Mouse (Mus musculus) midbrain, embryonic 14.5 days (tissue): ENCODE results near the gene Rsph6a. TPM values are rescaled to one million over a fixed set of nuclear protein-coding genes. Genes with fewer than 3 reads are reported as not detected.

Experiments
- ATAC-seq: fragments of 200-750 bp; cut with Nextera tagmentation; 2 replicates; pipeline ENCODE4 v1.8.0; 2017; ENCODE audit warnings: moderate number of reproducible peaks, moderate library complexity; ENCODE audit not compliant: low FRiP score, low TSS enrichment
- DNase-seq: peaks from one replicate; pipeline ENCODE4 v3.0.0-alpha.2; 2015
- H3K27ac ChIP-seq: fragments of 300-500 bp; sonication (generic); replicated peaks from 2 replicates; pipeline ENCODE4 v1.5.1; 2014; ENCODE audit warnings: mild to moderate bottlenecking, low read depth, low read length, moderate library complexity
- H3K27me3 ChIP-seq: fragments of 300-500 bp; sonication (generic); 2 replicates; pipeline ENCODE4 v1.6.1; 2014; ENCODE audit warnings: low read length, control low read depth, mixed read lengths; ENCODE audit not compliant: control insufficient read depth, insufficient read depth
- H3K36me3 ChIP-seq: fragments of 300-500 bp; sonication (generic); 2 replicates; pipeline ENCODE4 v1.6.1; 2014; ENCODE audit warnings: low read length, control low read depth; ENCODE audit not compliant: control insufficient read depth, insufficient read depth
- H3K4me1 ChIP-seq: fragments of 300-500 bp; sonication (generic); 2 replicates; pipeline ENCODE4 v1.6.1; 2014; ENCODE audit warnings: mild to moderate bottlenecking, antibody characterized with exemption, low read length, control low read depth; ENCODE audit not compliant: control insufficient read depth, insufficient read depth
- H3K4me2 ChIP-seq: fragments of 300-500 bp; sonication (generic); 2 replicates; pipeline ENCODE4 v1.6.1; 2014; ENCODE audit warnings: mild to moderate bottlenecking, low read length, moderate library complexity
- H3K4me3 ChIP-seq: fragments of 300-500 bp; sonication (generic); replicated peaks from 2 replicates; pipeline ENCODE4 v1.5.1; 2014; ENCODE audit warnings: low read depth, low read length
- H3K9ac ChIP-seq: fragments of 300-500 bp; sonication (generic); replicated peaks from 2 replicates; pipeline ENCODE4 v1.6.1; 2014; ENCODE audit warnings: mild to moderate bottlenecking, low read length, moderate library complexity
- H3K9me3 ChIP-seq: fragments of 300-500 bp; sonication (generic); 2 replicates; pipeline ENCODE4 v1.6.1; 2016; ENCODE audit warnings: low read length, control low read depth, mixed read lengths; ENCODE audit not compliant: control insufficient read depth
- WGBS: fragments of 180-500 bp; shearing (Covaris S2); extraction: QIAGEN DNeasy Blood & Tissue Kit; methylation state at CpG from one replicate; pipeline ENCODE4 v1.1.7; 2014; 5-methylcytosine and 5-hydroxymethylcytosine counted together
- polyA plus RNA-seq: library from polyadenylated mRNA; unstranded; fragments of >200 nt; fragmentation: Nextera tagmentation; extraction: Ambion mirVana; gene quantifications from 2 replicates; pipeline ENCODE4 v1.2.1, GENCODE M21; 2014

Rsph6a gene
- polyA plus RNA-seq, 1 experiment from 2014 or later = 0.21 TPM

DNA sequence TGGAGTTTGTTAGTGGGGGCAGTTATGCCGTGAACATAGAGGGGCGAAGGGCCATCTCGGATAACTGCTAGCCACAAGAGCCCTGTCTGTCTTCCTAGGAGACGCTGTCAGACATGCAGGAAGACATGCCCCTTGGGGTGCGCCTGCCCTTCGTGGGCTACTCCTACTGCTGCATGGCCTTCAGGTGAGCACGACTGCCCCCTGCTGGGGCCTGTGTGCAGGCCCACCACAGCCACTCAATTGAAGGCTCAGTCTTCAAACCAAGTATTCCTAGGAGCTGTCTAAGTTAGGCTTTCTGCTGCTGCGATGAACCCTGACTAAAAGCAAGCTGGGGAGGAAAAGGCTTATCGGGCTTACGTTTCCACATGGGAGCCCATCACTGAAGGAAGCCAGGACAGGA is 34.3 kb downstream of the Rsph6a start:
- H3K27ac ChIP-seq = no peak overlapping the region
- 38% methylated on average over 10 of the region's 10 CpGs for WGBS

GRCm38 (mm10) chr7:19091913-19092312 is 37.4 kb downstream of the Rsph6a start:
- no peak overlapping the region for H3K4me2 ChIP-seq
- no peak for DNase-seq
- WGBS = 26% methylated on average over 17 of the region's 17 CpGs
- no peaks in the 10 kb centered on the region for H3K9me3 ChIP-seq
- peaks cover 24% of the 10 kb centered on the region for H3K4me1 ChIP-seq
- H3K27ac ChIP-seq = no peak overlapping the region
- peaks cover 26% of the 10 kb centered on the region for H3K27me3 ChIP-seq
- H3K9ac ChIP-seq = no peak overlapping the region
- H3K4me3 ChIP-seq = no peak overlapping the region
- peaks cover 47% of the 10 kb centered on the region for H3K36me3 ChIP-seq
- no peak for ATAC-seq

More for the DNA sequence above, 34.3 kb downstream of the Rsph6a start:
- H3K27me3 ChIP-seq = peaks cover 18% of the 10 kb centered on the region
- DNase-seq = peak; percentile 80
- no peak overlapping the region for H3K4me3 ChIP-seq
- H3K9me3 ChIP-seq = no peaks in the 10 kb centered on the region
- no peak for ATAC-seq
- H3K9ac ChIP-seq = no peak overlapping the region
- no peak overlapping the region for H3K4me2 ChIP-seq
- peaks cover 15% of the 10 kb centered on the region for H3K4me1 ChIP-seq
- peaks cover 54% of the 10 kb centered on the region for H3K36me3 ChIP-seq

DNA sequence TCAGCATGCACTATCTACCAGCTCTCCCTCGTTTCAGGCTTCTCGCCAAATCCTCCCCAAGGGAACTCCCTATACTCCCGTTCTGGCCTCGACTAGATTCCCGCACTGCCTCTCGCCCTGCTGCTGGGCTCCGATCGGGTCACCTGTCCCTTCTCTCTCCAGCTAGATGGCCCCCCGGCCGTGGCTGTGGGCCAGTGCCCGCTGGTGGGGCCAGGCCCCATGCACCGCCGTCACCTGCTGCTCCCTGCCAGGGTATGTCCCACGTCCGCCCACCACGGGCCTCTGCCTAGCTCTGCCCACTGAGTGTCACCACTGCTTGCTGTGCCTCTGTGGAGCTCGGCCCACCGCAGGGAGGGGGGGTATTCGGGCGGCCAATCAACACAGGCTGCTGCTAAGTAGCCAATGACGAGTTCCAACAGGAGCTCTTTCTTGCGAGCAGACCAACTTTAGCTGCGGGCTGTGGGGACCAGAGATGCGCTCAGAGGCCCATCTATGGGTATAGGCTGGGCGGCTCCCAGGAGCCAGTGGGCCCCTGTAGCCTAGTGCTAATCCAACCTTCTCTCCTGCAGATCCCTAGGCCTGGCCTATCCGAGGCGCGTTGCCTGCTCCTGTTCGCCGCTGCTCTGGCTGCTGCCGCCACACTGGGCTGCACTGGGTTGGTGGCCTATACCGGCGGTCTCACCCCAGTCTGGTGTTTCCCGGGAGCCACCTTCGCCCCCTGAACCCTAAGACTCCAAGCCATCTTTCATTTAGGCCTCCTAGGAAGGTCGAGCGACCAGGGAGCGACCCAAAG is 38.1 kb downstream of the Rsph6a start:
- peaks cover 26% of the 10 kb centered on the region for H3K27me3 ChIP-seq
- H3K4me3 ChIP-seq = peak overlapping the region; percentile 50; the same call in 1 of the 2 replicates
- peak; percentile 38 for ATAC-seq
- H3K27ac ChIP-seq = peak overlapping the region; percentile 28; the same call in 1 of the 2 replicates
- H3K9me3 ChIP-seq = no peaks in the 10 kb centered on the region
- WGBS = 4% methylated on average over 38 of the region's 38 CpGs
- DNase-seq = peak; percentile 73
- peaks cover 41% of the 10 kb centered on the region for H3K36me3 ChIP-seq
- H3K4me2 ChIP-seq = peak overlapping the region; percentile 97
- H3K4me1 ChIP-seq = peaks cover 24% of the 10 kb centered on the region
- 0 out of 2 replicates have a peak overlapping the region, but pooled peaks have one; percentile 12 for H3K9ac ChIP-seq

DNA sequence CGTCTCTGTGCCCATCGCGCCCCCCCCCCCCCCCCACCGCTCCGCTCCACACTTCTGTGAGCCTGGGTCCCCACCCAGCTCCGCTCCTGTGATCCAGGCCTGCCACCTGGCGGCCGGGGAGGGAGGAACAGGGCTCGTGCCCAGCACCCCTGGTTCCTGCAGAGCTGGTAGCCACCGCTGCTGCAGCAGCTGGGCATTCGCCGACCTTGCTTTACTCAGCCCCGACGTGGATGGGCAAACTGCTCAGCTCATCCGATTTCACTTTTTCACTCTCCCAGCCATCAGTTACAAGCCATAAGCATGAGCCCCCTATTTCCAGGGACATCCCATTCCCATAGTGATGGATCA is 38.7 kb downstream of the Rsph6a start:
- no peak overlapping the region for H3K9ac ChIP-seq
- H3K4me3 ChIP-seq = peak overlapping the region; percentile 50; the same call in 1 of the 2 replicates
- under 1% methylated on average over 14 of the region's 15 CpGs for WGBS
- DNase-seq (peak; percentile 74), ATAC-seq (peak; percentile 28; the same call in 1 of the 2 replicates)
- H3K36me3 ChIP-seq = peaks cover 35% of the 10 kb centered on the region
- H3K4me1 ChIP-seq = peaks cover 24% of the 10 kb centered on the region
- H3K27ac ChIP-seq = peak overlapping the region; percentile 28; the same call in 1 of the 2 replicates
- no peaks in the 10 kb centered on the region for H3K9me3 ChIP-seq
- peaks cover 26% of the 10 kb centered on the region for H3K27me3 ChIP-seq
- H3K4me2 ChIP-seq = peak overlapping the region; percentile 97

GRCm38 (mm10) chr7:19093537-19094385 is 39.3 kb downstream of the Rsph6a start:
- WGBS = under 1% methylated on average over 45 of the region's 45 CpGs
- Histone ChIP-seq H3K4me2 (peak overlapping the region; percentile 97), H3K27me3 (peaks cover 26% of the 10 kb centered on the region), H3K9me3 (no peaks in the 10 kb centered on the region), H3K36me3 (peaks cover 29% of the 10 kb centered on the region), H3K4me1 (peaks cover 24% of the 10 kb centered on the region), H3K4me3 (peak overlapping the region; percentile 50), H3K9ac (peak overlapping the region; percentile 54; the same call in 1 of the 2 replicates), H3K27ac (peak overlapping the region; percentile 75)
- ATAC-seq = peak; percentile 74
- DNase-seq = peak; percentile 92

DNA sequence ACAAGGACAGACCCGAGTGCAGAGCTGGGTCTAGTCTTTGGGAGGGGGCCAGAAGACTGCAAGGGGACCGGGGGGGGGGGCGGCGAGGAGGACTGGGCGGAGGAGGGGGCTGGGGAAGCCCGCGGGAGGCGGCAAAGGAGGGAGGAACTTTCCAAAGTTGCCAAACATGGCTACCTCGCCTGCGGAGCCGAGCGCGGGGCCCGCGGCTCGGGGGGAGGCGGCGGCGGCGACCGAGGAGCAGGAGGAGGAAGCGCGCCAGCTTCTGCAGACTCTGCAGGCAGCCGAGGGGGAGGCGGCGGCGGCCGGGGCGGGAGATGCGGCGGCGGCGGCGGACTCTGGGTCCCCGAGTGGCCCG is 40.0 kb downstream of the Rsph6a start, which contains the start of gene Six5:
Gene Six5, plus strand, starts transcription at position 124 of the 355 bp plus-strand sequence.
- Histone ChIP-seq H3K9me3 (no peaks in the 10 kb centered on the region), H3K27ac (peak within 1 kb of the TSS; percentile 75), H3K4me2 (peak within 1 kb of the TSS; percentile 97), H3K27me3 (peaks cover 26% of the 10 kb centered on the region), H3K9ac (peak within 1 kb of the TSS; percentile 54), H3K36me3 (peaks cover 24% of the 10 kb centered on the region), H3K4me1 (peaks cover 24% of the 10 kb centered on the region), H3K4me3 (peak within 1 kb of the TSS; percentile 50)
- under 1% methylated on average over 26 of the region's 36 CpGs for WGBS
- DNase-seq (peak; percentile 66), ATAC-seq (no peak)

DNA sequence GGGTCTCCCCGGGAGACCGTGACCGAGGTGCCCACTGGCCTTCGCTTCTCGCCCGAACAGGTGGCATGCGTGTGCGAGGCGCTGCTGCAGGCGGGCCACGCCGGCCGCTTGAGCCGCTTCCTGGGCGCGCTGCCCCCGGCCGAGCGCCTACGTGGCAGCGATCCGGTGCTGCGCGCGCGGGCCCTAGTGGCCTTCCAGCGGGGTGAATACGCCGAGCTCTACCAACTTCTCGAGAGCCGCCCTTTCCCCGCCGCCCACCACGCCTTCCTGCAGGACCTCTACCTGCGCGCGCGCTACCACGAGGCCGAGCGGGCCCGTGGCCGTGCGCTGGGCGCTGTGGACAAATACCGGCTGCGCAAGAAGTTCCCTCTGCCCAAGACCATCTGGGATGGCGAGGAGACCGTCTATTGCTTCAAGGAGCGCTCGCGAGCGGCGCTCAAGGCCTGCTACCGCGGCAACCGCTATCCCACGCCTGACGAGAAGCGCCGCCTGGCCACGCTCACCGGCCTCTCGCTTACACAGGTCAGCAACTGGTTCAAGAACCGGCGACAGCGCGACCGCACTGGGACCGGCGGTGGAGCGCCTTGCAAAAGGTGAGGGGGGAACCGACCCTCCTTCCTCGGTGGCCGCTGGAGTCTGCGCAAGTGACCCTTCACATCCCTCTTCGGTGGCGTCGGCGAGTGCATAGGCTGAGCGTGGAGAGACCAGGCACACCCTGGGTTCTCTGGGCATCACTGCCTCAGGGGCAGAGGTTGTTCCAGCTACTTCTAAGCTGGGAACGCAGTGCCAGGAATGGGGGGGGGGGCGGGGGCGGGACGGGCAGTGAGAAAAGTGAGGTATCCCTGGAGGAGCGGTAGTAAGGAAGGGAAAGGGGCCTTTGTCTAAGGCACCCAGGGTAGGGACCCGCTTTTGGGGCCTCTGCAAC is 40.6 kb downstream of the Rsph6a start:
- Histone ChIP-seq H3K27ac (peak overlapping the region; percentile 75), H3K4me1 (peaks cover 24% of the 10 kb centered on the region), H3K4me2 (peak overlapping the region; percentile 97), H3K36me3 (peaks cover 18% of the 10 kb centered on the region), H3K4me3 (peak overlapping the region; percentile 50), H3K9me3 (no peaks in the 10 kb centered on the region), H3K9ac (peak overlapping the region; percentile 54), H3K27me3 (peaks cover 26% of the 10 kb centered on the region)
- WGBS = 0% methylated on average over 82 of the region's 87 CpGs
- DNase-seq (peak; percentile 66), ATAC-seq (no peak)

DNA sequence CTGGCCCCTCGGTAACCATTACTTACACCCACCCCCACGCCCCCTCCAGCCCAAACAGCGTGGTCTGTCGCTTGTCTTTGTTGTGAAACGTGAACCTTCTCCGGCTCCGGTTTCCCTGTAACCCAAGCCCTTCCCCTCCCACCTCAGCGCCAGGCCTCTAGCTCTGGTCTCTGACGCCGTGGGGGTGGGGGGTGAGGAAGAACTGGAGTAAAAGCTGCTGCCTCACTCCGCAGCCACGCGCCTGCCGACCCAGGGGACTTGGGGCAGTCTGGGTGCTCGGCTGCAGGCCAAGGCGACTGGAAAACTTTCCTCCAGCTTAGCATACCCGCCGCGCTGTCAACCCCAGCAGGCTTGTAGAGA is 41.2 kb downstream of the Rsph6a start:
- Histone ChIP-seq H3K36me3 (peaks cover 12% of the 10 kb centered on the region), H3K27ac (0 out of 2 replicates have a peak overlapping the region, but pooled peaks have one; percentile 26), H3K27me3 (peaks cover 23% of the 10 kb centered on the region), H3K9ac (peak overlapping the region; percentile 54; the same call in 1 of the 2 replicates), H3K9me3 (no peaks in the 10 kb centered on the region), H3K4me2 (peak overlapping the region; percentile 97), H3K4me1 (peaks cover 24% of the 10 kb centered on the region), H3K4me3 (peak overlapping the region; percentile 50)
- ATAC-seq (no peak), DNase-seq (peak; percentile 69)
- 0% methylated on average over 19 of the region's 19 CpGs for WGBS
